Mouse (Mus musculus): Measurements from ENCODE around the gene Dcaf15. TPM values are rescaled to one million over a fixed set of nuclear protein-coding genes. Genes with fewer than 3 reads are reported as not detected.
A peak's percentile ranks its signal among the peaks of the same experiment; 100 is the strongest.

Gene Dcaf15
- polyA plus RNA-seq, 1 experiment from 2014 or later = 11.6 TPM

- Histone ChIP-seq H3K9ac (no peak overlapping the region), H3K4me2 (no peak overlapping the region), H3K27ac (peak overlapping the region; percentile 32; the same call in 1 of the 2 replicates), H3K9me3 (replicated peaks) (no peaks in the 10 kb centered on the region), H3K27me3 (no peaks in the 10 kb centered on the region), H3K4me3 (replicated peaks) (no peak overlapping the region), H3K4me1 (peaks cover 75% of the 10 kb centered on the region), H3K36me3 (peaks cover 17% of the 10 kb centered on the region; the same call in 1 of the 2 replicates)
- ATAC-seq (replicated peaks; ENCODE audit: low FRiP score) = no peak
- WGBS = 50% methylated on average over 3 of the region's 3 CpGs
Measured at GRCm38 (mm10) chr8:84071921-84072320, 32.6 kb downstream of the Dcaf15 start.

- no peak overlapping the region for H3K27ac ChIP-seq
- H3K9ac ChIP-seq = no peak overlapping the region
- H3K4me2 ChIP-seq = no peak overlapping the region
- no peak for ATAC-seq (replicated peaks; ENCODE audit: low FRiP score)
- WGBS = 98% methylated on average over 2 of the region's 2 CpGs
- no peaks in the 10 kb centered on the region for H3K9me3 ChIP-seq (replicated peaks)
- H3K4me1 ChIP-seq = peaks cover 70% of the 10 kb centered on the region
- no peak overlapping the region for H3K4me3 ChIP-seq (replicated peaks)
- no peaks in the 10 kb centered on the region for H3K27me3 ChIP-seq
- H3K36me3 ChIP-seq = peaks cover 17% of the 10 kb centered on the region; the same call in 1 of the 2 replicates
Measured at GRCm38 (mm10) chr8:84070667-84071066, 33.9 kb downstream of the Dcaf15 start.

GRCm38 (mm10) chr8:84070241-84070640, 34.3 kb downstream of the Dcaf15 start:
- H3K4me2 ChIP-seq = no peak overlapping the region
- 83% methylated on average over 5 of the region's 5 CpGs for WGBS
- H3K27me3 ChIP-seq = no peaks in the 10 kb centered on the region
- H3K9me3 ChIP-seq (replicated peaks) = no peaks in the 10 kb centered on the region
- H3K27ac ChIP-seq = no peak overlapping the region
- no peak for ATAC-seq (replicated peaks; ENCODE audit: low FRiP score)
- H3K4me3 ChIP-seq (replicated peaks) = no peak overlapping the region
- H3K9ac ChIP-seq = no peak overlapping the region
- H3K36me3 ChIP-seq = peaks cover 14% of the 10 kb centered on the region; the same call in 1 of the 2 replicates
- H3K4me1 ChIP-seq = peaks cover 69% of the 10 kb centered on the region

- peaks cover 9% of the 10 kb centered on the region; the same call in 1 of the 2 replicates for H3K36me3 ChIP-seq
- no peak for ATAC-seq (replicated peaks; ENCODE audit: low FRiP score)
- H3K4me3 ChIP-seq (replicated peaks) = no peak overlapping the region
- 0 out of 2 replicates have a peak overlapping the region, but pooled peaks have one; percentile 19 for H3K27ac ChIP-seq
- no peaks in the 10 kb centered on the region for H3K9me3 ChIP-seq (replicated peaks)
- H3K4me1 ChIP-seq = peaks cover 67% of the 10 kb centered on the region
- H3K9ac ChIP-seq = no peak overlapping the region
- no peak overlapping the region for H3K4me2 ChIP-seq
- WGBS = 70% methylated on average over 2 of the region's 2 CpGs
- H3K27me3 ChIP-seq = no peaks in the 10 kb centered on the region
Measured at GRCm38 (mm10) chr8:84069750-84070149, 34.8 kb downstream of the Dcaf15 start.

GRCm38 (mm10) chr8:84069169-84069568, 35.4 kb downstream of the Dcaf15 start:
- H3K4me2 ChIP-seq = 0 out of 2 replicates have a peak overlapping the region, but pooled peaks have one; percentile 58
- peak overlapping the region; percentile 19; the same call in 1 of the 2 replicates for H3K27ac ChIP-seq
- no peaks in the 10 kb centered on the region for H3K27me3 ChIP-seq
- H3K36me3 ChIP-seq = peaks cover 3% of the 10 kb centered on the region; the same call in 1 of the 2 replicates
- no peak for ATAC-seq (replicated peaks; ENCODE audit: low FRiP score)
- no peak overlapping the region for H3K4me3 ChIP-seq (replicated peaks)
- H3K9me3 ChIP-seq (replicated peaks) = no peaks in the 10 kb centered on the region
- WGBS = 13% methylated on average over 1 of the region's 1 CpGs
- no peak overlapping the region for H3K9ac ChIP-seq
- peaks cover 67% of the 10 kb centered on the region for H3K4me1 ChIP-seq

GRCm38 (mm10) chr8:84068316-84069035, 36.1 kb downstream of the Dcaf15 start:
- no peaks in the 10 kb centered on the region for H3K27me3 ChIP-seq
- H3K27ac ChIP-seq = peak overlapping the region; percentile 19; the same call in 1 of the 2 replicates
- H3K9me3 ChIP-seq (replicated peaks) = no peaks in the 10 kb centered on the region
- H3K9ac ChIP-seq = no peak overlapping the region
- no peak overlapping the region; the same call in 1 of the 2 replicates for H3K4me3 ChIP-seq (replicated peaks)
- H3K36me3 ChIP-seq = no peaks in the 10 kb centered on the region
- peaks cover 64% of the 10 kb centered on the region for H3K4me1 ChIP-seq
- 42% methylated on average over 12 of the region's 12 CpGs for WGBS
- no peak for ATAC-seq (replicated peaks; ENCODE audit: low FRiP score)
- H3K4me2 ChIP-seq = peak overlapping the region; percentile 58; the same call in 1 of the 2 replicates

GRCm38 (mm10) chr8:84067911-84068310, 36.7 kb downstream of the Dcaf15 start:
- peak overlapping the region; percentile 32 for H3K9ac ChIP-seq
- no peaks in the 10 kb centered on the region for H3K27me3 ChIP-seq
- H3K9me3 ChIP-seq (replicated peaks) = no peaks in the 10 kb centered on the region
- no peaks in the 10 kb centered on the region for H3K36me3 ChIP-seq
- H3K4me3 ChIP-seq (replicated peaks) = peak overlapping the region; percentile 99
- no peak overlapping the region for H3K27ac ChIP-seq
- H3K4me2 ChIP-seq = peak overlapping the region; percentile 58
- no peak for ATAC-seq (replicated peaks; ENCODE audit: low FRiP score)
- peaks cover 58% of the 10 kb centered on the region for H3K4me1 ChIP-seq
- WGBS = 80% methylated on average over 7 of the region's 7 CpGs

GRCm38 (mm10) chr8:84067047-84067573, 37.5 kb downstream of the Dcaf15 start:
- H3K4me1 ChIP-seq = peaks cover 51% of the 10 kb centered on the region
- no peaks in the 10 kb centered on the region for H3K27me3 ChIP-seq
- 0% methylated on average over 43 of the region's 58 CpGs for WGBS
- peak; percentile 67 for ATAC-seq (replicated peaks; ENCODE audit: low FRiP score)
- H3K27ac ChIP-seq = peak overlapping the region; percentile 99
- H3K9me3 ChIP-seq (replicated peaks) = no peaks in the 10 kb centered on the region
- peak overlapping the region; percentile 99 for H3K4me3 ChIP-seq (replicated peaks)
- H3K36me3 ChIP-seq = no peaks in the 10 kb centered on the region
- H3K4me2 ChIP-seq = peak overlapping the region; percentile 58
- H3K9ac ChIP-seq = peak overlapping the region; percentile 78

GRCm38 (mm10) chr8:84066291-84066930, 38.2 kb downstream of the Dcaf15 start, which contains the start of gene Rfx1:
TSS of gene Rfx1 (plus strand) at chr8:84066834.
- H3K36me3 ChIP-seq = no peaks in the 10 kb centered on the region
- peak; percentile 98 for ATAC-seq (replicated peaks; ENCODE audit: low FRiP score)
- peak within 1 kb of the TSS; percentile 99 for H3K4me3 ChIP-seq (replicated peaks)
- peak within 1 kb of the TSS; percentile 86 for H3K4me2 ChIP-seq
- under 1% methylated on average over 51 of the region's 51 CpGs for WGBS
- H3K27ac ChIP-seq = peak within 1 kb of the TSS; percentile 99
- H3K9me3 ChIP-seq (replicated peaks) = no peaks in the 10 kb centered on the region
- H3K27me3 ChIP-seq = no peaks in the 10 kb centered on the region
- H3K4me1 ChIP-seq = peaks cover 44% of the 10 kb centered on the region
- peak within 1 kb of the TSS; percentile 78 for H3K9ac ChIP-seq

GRCm38 (mm10) chr8:84065457-84066072, 39.0 kb downstream of the Dcaf15 start:
- Histone ChIP-seq H3K36me3 (no peaks in the 10 kb centered on the region), H3K27me3 (no peaks in the 10 kb centered on the region), H3K4me1 (peaks cover 37% of the 10 kb centered on the region), H3K4me2 (peak overlapping the region; percentile 86), H3K4me3 (replicated peaks) (peak overlapping the region; percentile 99), H3K9me3 (replicated peaks) (no peaks in the 10 kb centered on the region), H3K27ac (peak overlapping the region; percentile 84), H3K9ac (peak overlapping the region; percentile 61)
- 29% methylated on average over 5 of the region's 5 CpGs for WGBS
- no peak for ATAC-seq (replicated peaks; ENCODE audit: low FRiP score)

GRCm38 (mm10) chr8:84065037-84065436, 39.5 kb downstream of the Dcaf15 start, which contains the start of gene Gm10643:
TSS of gene Gm10643 (minus strand) at chr8:84065137.
- no peak for ATAC-seq (replicated peaks; ENCODE audit: low FRiP score)
- H3K4me1 ChIP-seq = peaks cover 33% of the 10 kb centered on the region
- H3K27ac ChIP-seq = peak within 1 kb of the TSS; percentile 84
- no peaks in the 10 kb centered on the region for H3K9me3 ChIP-seq (replicated peaks)
- H3K4me3 ChIP-seq (replicated peaks) = peak within 1 kb of the TSS; percentile 99
- H3K27me3 ChIP-seq = no peaks in the 10 kb centered on the region
- peak within 1 kb of the TSS; percentile 86 for H3K4me2 ChIP-seq
- H3K9ac ChIP-seq = peak within 1 kb of the TSS; percentile 61
- 96% methylated on average over 1 of the region's 1 CpGs for whole genome bisulfite sequencing
- no peaks in the 10 kb centered on the region for H3K36me3 ChIP-seq

Data from kidney, embryonic 15.5 days (tissue).